Mouse (Mus musculus) lung, postnatal 0 days (tissue): ENCODE measurements at regions not wholly inside any gene's neighbourhood (a gene's known extent, or its start where the extent isn't known, plus 50 kb on each side); places are given as distances from the start of the nearest gene placed in this dataset.

Experiments used
- CTCF ChIP-seq: IDR thresholded peaks from 2 replicates; pipeline ENCODE4 v1.5.1; 2016; ENCODE audit warnings: antibody characterized with exemption, mild to moderate bottlenecking
- EP300 ChIP-seq: IDR thresholded peaks from 2 replicates; pipeline ENCODE4 v1.6.1; 2016; ENCODE audit warnings: antibody characterized with exemption, mild to moderate bottlenecking, control low read depth

- TF ChIP-seq EP300 = no peak
- no peak for TF ChIP-seq CTCF
Measured at GRCm38 (mm10) chr10:17579463-17579862, 143.6 kb upstream of the Cited2 start.
